Mouse (Mus musculus): Measurements from ENCODE around the gene Tsc22d1.

GRCm38 (mm10) chr14:76508701-76509100 is 93.9 kb downstream of the Tsc22d1 start:
- TF ChIP-seq POLR2A (IDR thresholded peaks at IDR 0.05; ENCODE audit: low read depth, low read length) (no peak), CTCF (conservative IDR thresholded peaks at IDR 0.05; ENCODE audit: insufficient read depth, insufficient read length, low read depth, low read length) (no peak)
